ENCODE assay signal across 17 mouse cellular contexts in the genomic region with DNA sequence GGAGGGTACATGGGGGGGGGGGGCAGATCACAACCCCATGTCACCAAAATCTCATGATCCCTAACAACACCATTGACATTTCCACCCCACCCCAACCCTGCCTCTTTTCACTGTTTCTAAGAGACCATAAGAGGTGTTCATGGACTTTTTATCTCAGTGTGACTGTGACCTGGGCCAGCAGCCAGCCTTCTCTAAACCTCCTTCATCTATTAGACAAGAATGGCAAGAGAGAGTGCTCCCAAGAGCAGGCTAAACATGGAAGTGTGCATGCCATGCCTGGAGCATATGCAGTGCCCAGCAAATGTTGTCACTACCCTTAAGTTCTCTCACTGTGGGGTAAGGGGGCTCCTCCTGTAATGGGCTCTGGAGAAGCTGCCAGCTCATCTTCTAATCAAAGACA.
DNase-seq lines count a peak whose midpoint lies in the region; ATAC-seq and TF ChIP-seq lines count a peak whose summit lies in the region.
"Had no signal": no experiment of that assay in that cellular context is flagged by ENCODE, and none has a peak within 500 bp of the region (broad histone marks: within the 10 kb centered on the region; RNA-seq: fewer than 3 reads in every experiment).

No protein-coding gene starts in this region.

- peaks cover 20 to 40% of the 10 kb centered on the region in 2 experiments for H3K4me1 ChIP-seq in heart, embryonic 14.5 days (ENCODE audit: control insufficient read depth in 2 of 2, insufficient read depth in 2 of 2, low read length in 2 of 2)
- no peaks in the 10 kb centered on the region for H3K4me1 ChIP-seq in lung, embryonic 14.5 days (ENCODE audit: insufficient read depth)
- H3K4me1 ChIP-seq in intestine, embryonic 15.5 days (replicated peaks) = no peaks in the 10 kb centered on the region
- H3K4me1 ChIP-seq in forebrain, embryonic 11.5 days (replicated peaks; ENCODE audit: control insufficient read depth, insufficient read depth, low read length) = no peaks in the 10 kb centered on the region
- H3K4me1 ChIP-seq: forebrain, embryonic 15.5 days; limb, embryonic 15.5 days had no signal

- no peak overlapping the region for H3K4me2 ChIP-seq in heart, embryonic 14.5 days (ENCODE audit: low read length)
- no peak overlapping the region for H3K4me2 ChIP-seq in lung, embryonic 14.5 days
- no peak overlapping the region for H3K4me2 ChIP-seq in intestine, embryonic 15.5 days (replicated peaks)
- H3K4me2 ChIP-seq in forebrain, embryonic 11.5 days (ENCODE audit: low read depth, low read length, severe bottlenecking) = no peak overlapping the region
- H3K4me2 ChIP-seq: forebrain, embryonic 15.5 days; limb, embryonic 15.5 days; midbrain, embryonic 12.5 days had no signal

- peaks cover 68% of the 10 kb centered on the region for H3K36me3 ChIP-seq in heart, embryonic 14.5 days (ENCODE audit: control insufficient read depth, insufficient read depth, low read length)
- H3K36me3 ChIP-seq in lung, embryonic 14.5 days (ENCODE audit: insufficient read depth) = peaks cover 43% of the 10 kb centered on the region
- peaks cover 30% of the 10 kb centered on the region for H3K36me3 ChIP-seq in intestine, embryonic 15.5 days
- H3K36me3 ChIP-seq in forebrain, embryonic 11.5 days (ENCODE audit: control insufficient read depth, insufficient read depth, low read length) = peaks cover 5% of the 10 kb centered on the region; the same call in 1 of the 2 replicates

- H3K27me3 ChIP-seq in heart, embryonic 14.5 days (ENCODE audit: control insufficient read depth, insufficient read depth, low read length) = no peaks in the 10 kb centered on the region
- no peaks in the 10 kb centered on the region for H3K27me3 ChIP-seq in lung, embryonic 14.5 days (ENCODE audit: insufficient read depth, low read length)
- H3K27me3 ChIP-seq in intestine, embryonic 15.5 days (replicated peaks) = no peaks in the 10 kb centered on the region
- H3K27me3 ChIP-seq in forebrain, embryonic 11.5 days (ENCODE audit: control insufficient read depth, insufficient read depth, low read length) = no peaks in the 10 kb centered on the region
- H3K27me3 ChIP-seq: forebrain, embryonic 15.5 days; limb, embryonic 15.5 days; midbrain, embryonic 12.5 days had no signal

- H3K9ac ChIP-seq in heart, embryonic 14.5 days (ENCODE audit: low read length) = no peak overlapping the region
- no peak overlapping the region for H3K9ac ChIP-seq in lung, embryonic 14.5 days
- H3K9ac ChIP-seq in intestine, embryonic 15.5 days = no peak overlapping the region
- no peak overlapping the region for H3K9ac ChIP-seq in forebrain, embryonic 11.5 days (ENCODE audit: low read length)
- H3K9ac ChIP-seq: forebrain, embryonic 15.5 days; limb, embryonic 15.5 days; midbrain, embryonic 12.5 days had no signal

- no peak for TF ChIP-seq CTCF in layer of hippocampus, adult 2 months (conservative IDR thresholded peaks at IDR 0.05)
- no peak for TF ChIP-seq CTCF in lung, embryonic 14.5 days (IDR thresholded peaks at IDR 0.05; ENCODE audit: low read depth)

- DNase-seq in layer of hippocampus, adult 2 months (ENCODE audit: low spot score in 2 of 2) = no peak
- DNase-seq in layer of hippocampus, adult 18-20 months (ENCODE audit: low spot score in 2 of 2) = no peak
- DNase-seq in lung, embryonic 14.5 days = no peak
- peak; percentile 16 to 43 for DNase-seq in lung, postnatal 4 days
- no peak for DNase-seq in ovary, postnatal 36 days (ENCODE audit: low spot score)
- no peak for DNase-seq in forebrain, embryonic 11.5 days (ENCODE audit: low spot score)
- DNase-seq: cerebellum, adult 9-10 months; kidney, adult 2 months; kidney, postnatal 25 days; right cerebral cortex, postnatal 4 days; thymus, postnatal 4 days had no signal

- no peak overlapping the region for H3K4me3 ChIP-seq in layer of hippocampus, adult 2 months
- no peak overlapping the region for H3K4me3 ChIP-seq in heart, embryonic 14.5 days (ENCODE audit: control insufficient read depth in 1 of 2, insufficient read depth in 1 of 2, low read depth in 1 of 2, low read length in 2 of 2)
- no peak overlapping the region for H3K4me3 ChIP-seq in lung, embryonic 14.5 days (ENCODE audit: low read depth, low read length)
- no peak overlapping the region for H3K4me3 ChIP-seq in intestine, embryonic 15.5 days (replicated peaks)
- no peak overlapping the region for H3K4me3 ChIP-seq in forebrain, embryonic 11.5 days (ENCODE audit: low read depth, low read length)
- H3K4me3 ChIP-seq: forebrain, embryonic 15.5 days; limb, embryonic 15.5 days; midbrain, embryonic 12.5 days had no signal

- peak; percentile 74; the same call in 1 of the 2 replicates for ATAC-seq in heart, embryonic 14.5 days (ENCODE audit: insufficient number of reproducible peaks, insufficient read depth, low FRiP score, low read depth)
- ATAC-seq in lung, embryonic 14.5 days (ENCODE audit: insufficient read depth) = no peak
- no peak for ATAC-seq in intestine, embryonic 15.5 days
- no peak for ATAC-seq in forebrain, embryonic 11.5 days (replicated peaks; ENCODE audit: low FRiP score)
- ATAC-seq: forebrain, embryonic 15.5 days had no signal

- peak overlapping the region; percentile 39; the same call in 1 of the 2 replicates for H3K27ac ChIP-seq in layer of hippocampus, adult 2 months
- H3K27ac ChIP-seq in heart, embryonic 14.5 days (replicated peaks in 1 of 2; ENCODE audit: control insufficient read depth in 1 of 2, insufficient read depth in 1 of 2, low read depth in 2 of 2, low read length in 2 of 2) = peak overlapping the region; percentile 81 to 94
- peak overlapping the region; percentile 6; the same call in 1 of the 2 replicates for H3K27ac ChIP-seq in lung, embryonic 14.5 days (ENCODE audit: low read depth)
- H3K27ac ChIP-seq in intestine, embryonic 15.5 days = no peak overlapping the region
- no peak overlapping the region for H3K27ac ChIP-seq in forebrain, embryonic 11.5 days (ENCODE audit: low read depth, low read length)
- H3K27ac ChIP-seq: forebrain, embryonic 15.5 days; limb, embryonic 15.5 days; macrophage; midbrain, embryonic 12.5 days had no signal

- no peaks in the 10 kb centered on the region for H3K9me3 ChIP-seq in heart, embryonic 14.5 days (ENCODE audit: control insufficient read depth, low read length)
- no peaks in the 10 kb centered on the region for H3K9me3 ChIP-seq in lung, embryonic 14.5 days (ENCODE audit: low read depth, low read length)
- no peaks in the 10 kb centered on the region for H3K9me3 ChIP-seq in intestine, embryonic 15.5 days
- no peaks in the 10 kb centered on the region for H3K9me3 ChIP-seq in forebrain, embryonic 11.5 days (ENCODE audit: control insufficient read depth, low read length)
- H3K9me3 ChIP-seq: forebrain, embryonic 15.5 days; limb, embryonic 15.5 days had no signal

Comparison
In these comparisons a context has a peak if more than half of its experiments do, and no peak if none do; other contexts are left out.
1. DNase-seq: peak in lung, postnatal 4 days (2 of 2); none in layer of hippocampus, adult 2 months (0 of 2), layer of hippocampus, adult 18-20 months (0 of 2), lung, embryonic 14.5 days (single experiment), ovary, postnatal 36 days (single experiment) and forebrain, embryonic 11.5 days (single experiment).
2. H3K27ac ChIP-seq: peak in layer of hippocampus, adult 2 months (single experiment), heart, embryonic 14.5 days (2 of 2) and lung, embryonic 14.5 days (single experiment); none in intestine, embryonic 15.5 days (single experiment) and forebrain, embryonic 11.5 days (single experiment).